Mouse (Mus musculus) heart, adult 9 months (tissue): ENCODE data around the gene Gm43064.
"Not testable (repeated sequence)": the region's sequence is repeated elsewhere in the genome, so short reads cannot be mapped to it uniquely, and the experiment has no call there.

Source experiments
- DNase-seq, 2 experiments: peaks; one replicate each; pipeline ENCODE4 v3.0.0; 2022; ENCODE audit warnings: low spot score in 2 of 2

Gene Gm43064

GRCm38 (mm10) chr3:103799507-103799906 is 9.9 kb upstream of the Gm43064 start:
- no peak for DNase-seq

DNA sequence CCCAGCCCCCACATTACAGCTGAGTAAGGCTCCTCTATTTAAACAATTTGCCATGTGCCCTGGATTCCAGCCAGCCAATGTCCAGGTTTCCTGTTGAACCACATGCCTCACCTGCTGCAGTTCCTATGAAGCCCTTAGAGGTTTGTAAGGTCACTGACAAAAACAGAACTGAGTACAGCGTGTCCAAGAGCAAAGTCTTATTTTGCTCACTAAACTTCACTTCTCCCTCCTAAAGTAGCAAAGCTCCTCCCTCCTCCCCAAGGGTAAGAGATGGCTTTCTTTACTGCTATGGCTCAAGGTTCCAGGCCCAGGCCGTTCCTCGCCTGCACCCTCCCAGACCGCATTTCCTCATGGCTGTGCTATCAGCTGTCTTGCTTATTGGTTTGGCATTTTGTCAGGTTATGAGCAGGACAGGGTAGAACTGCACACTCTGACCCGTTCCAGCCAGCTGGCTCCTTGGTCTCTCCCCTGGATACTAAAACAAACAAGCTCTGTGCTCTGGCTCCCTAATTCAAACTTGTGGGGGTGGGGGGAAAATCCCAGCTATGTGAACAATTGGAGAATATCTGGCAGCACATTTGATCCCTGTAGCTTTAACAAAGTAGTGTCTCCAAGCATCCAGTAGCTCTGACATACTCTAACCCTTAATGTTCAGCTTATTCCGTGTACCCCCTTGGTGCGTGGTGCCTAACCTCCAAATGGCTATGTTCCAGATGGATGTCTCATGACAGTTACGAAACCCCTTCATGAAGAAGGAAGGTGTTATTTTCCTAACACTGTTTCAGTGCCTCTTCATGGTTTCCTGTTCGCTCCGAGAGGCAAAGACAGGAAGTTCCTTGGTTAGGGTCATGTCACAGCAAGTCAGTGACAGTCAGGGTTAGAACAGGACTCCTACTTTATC is 7.5 kb upstream of the Gm43064 start:
- DNase-seq, result peak; percentile 93 to 96

GRCm38 (mm10) chr3:103802861-103803260 is 6.5 kb upstream of the Gm43064 start:
- DNase-seq, result peak; percentile 18 to 22

DNA sequence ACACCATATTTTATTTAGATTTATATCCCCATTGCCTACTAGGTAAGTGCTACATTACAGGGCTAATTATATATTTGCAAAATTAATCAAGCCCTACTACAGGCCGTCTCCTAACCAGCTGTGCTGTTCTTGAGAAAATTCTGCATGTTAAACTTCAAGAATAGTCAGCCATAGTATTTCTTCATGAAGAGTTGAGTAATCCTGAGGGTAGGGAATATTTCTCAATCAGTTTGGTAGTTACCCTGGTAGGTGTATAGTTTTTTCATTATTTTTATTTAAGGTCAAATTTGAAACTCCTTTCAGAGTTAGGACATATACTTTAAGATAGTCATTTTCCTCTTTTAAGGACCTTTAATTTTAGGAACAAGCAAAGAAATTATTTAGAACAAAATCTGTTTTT is 3.7 kb upstream of the Gm43064 start:
- no peak for DNase-seq

DNA sequence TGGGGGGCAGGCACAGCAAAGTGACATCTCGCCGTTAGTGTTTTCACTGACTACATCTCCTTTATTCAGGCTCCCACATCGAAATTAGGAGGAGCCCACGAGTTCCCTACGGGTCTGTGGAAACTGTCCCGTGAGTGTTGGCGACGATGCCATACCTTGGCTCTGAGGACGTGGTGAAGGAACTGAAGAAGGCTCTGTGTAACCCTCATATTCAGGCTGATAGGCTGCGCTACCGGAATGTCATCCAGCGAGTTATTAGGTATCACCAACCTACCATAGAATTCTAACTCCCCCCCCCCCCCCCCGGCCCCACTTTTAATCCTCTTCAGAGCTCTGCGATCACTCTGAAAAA is 402 bp downstream of the Gm43064 start:
- no peak for DNase-seq

DNA sequence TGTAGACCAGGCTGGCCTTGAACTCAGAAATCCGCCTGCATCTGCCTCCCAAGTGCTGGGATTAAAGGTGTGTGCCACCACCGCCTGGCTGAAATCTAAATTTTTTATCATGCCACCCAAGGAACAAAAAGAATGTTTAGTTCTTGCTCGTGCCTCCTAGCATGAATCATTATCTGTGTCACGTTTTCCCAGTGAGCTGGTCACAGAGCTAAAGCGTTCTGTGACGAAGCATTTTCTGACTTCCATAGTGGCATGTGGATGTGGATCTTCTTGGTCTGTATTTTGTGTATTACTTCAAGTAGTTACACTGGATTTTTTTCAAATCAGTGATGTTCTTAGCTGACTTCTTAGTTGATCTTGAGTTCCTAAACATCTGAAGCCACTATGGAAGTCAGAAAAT is 1.6 kb downstream of the Gm43064 start:
- no peak for DNase-seq

- DNase-seq, result no peak
Observed at GRCm38 (mm10) chr3:103827548-103827947, 18.2 kb downstream of the Gm43064 start.

DNA sequence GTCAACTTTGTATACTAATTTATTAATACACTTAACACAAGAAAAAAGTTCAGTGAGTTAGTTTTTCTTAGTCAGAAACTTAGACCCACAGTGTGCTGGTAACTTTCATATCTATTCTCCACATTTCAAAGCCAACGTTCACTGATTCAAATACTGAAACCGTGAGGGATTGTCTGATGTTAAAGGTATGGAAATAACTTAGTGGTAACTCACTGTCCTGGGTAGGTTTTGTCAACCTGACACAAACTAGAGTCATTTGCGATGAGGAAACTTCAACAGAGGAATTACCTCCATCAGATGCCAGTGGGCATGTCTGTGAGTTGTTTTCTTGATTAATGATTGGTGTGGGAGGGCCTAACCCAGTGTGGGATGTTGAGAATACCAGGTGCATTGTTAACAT is 19.7 kb downstream of the Gm43064 start:
- DNase-seq, result no peak

DNA sequence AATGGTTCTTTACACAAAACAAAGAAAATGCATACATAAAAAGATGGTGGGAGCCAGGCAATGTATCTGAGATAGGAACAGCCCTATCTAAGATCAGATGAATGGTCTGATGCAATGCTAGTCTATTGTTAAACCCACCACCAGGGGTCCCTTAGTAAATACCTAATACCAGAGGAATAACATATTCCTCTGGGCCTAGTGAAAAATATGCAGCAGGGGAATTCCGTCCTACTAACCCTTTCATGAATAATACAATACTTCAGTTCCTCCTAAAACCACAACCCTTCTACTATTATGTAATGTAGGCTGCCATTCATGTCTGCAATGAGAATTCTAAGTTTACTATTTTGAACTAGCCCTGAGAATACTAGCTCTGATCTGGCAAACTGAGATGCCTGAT is 21.3 kb downstream of the Gm43064 start:
- not testable (repeated sequence) for DNase-seq

DNA sequence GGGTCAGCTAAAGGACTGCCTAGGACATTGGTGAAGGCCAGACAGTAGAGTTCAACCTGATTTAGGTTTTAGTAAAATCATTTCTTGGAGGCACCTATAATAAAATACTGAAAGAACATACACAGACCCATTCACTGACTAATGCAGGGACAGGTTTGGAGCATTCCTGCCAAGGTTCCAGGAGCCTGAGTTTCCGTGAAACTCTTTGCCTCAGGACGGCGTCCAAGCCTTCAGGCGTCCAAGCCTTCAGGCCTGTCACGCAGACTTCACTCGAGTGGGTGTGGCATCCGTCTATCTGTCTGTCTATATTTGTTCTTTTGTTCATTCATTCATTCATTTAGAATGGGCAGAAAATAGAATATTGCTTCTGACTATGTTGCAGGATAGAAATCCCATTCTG is 21.8 kb downstream of the Gm43064 start:
- DNase-seq, result no peak

- no peak for DNase-seq
Observed at GRCm38 (mm10) chr3:103832426-103832825, 23.1 kb downstream of the Gm43064 start, which contains the start of gene Bcl2l15. Gene Bcl2l15 (plus strand): TSS chr3:103832601.

DNA sequence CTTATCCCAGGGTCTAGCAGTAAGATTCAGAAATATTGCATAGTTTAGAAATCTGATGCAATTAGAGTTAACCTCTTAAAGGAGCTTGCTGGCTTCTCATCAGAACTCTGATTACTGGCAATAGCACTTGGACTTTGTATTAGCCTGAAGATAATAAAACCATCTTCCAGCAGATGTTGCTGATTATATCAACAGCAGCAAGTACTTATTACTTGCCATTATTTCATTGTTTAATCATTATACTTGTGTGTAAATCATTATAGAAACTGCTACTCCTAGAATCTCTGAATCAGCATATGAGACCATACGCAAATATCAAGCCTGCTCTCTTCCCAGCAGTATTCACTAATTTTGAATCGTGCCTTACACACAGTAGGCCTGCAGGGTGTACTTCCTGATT is 24.6 kb downstream of the Gm43064 start:
- DNase-seq, result no peak

GRCm38 (mm10) chr3:103835272-103835950 is 26.0 kb downstream of the Gm43064 start:
- no peak for DNase-seq

DNA sequence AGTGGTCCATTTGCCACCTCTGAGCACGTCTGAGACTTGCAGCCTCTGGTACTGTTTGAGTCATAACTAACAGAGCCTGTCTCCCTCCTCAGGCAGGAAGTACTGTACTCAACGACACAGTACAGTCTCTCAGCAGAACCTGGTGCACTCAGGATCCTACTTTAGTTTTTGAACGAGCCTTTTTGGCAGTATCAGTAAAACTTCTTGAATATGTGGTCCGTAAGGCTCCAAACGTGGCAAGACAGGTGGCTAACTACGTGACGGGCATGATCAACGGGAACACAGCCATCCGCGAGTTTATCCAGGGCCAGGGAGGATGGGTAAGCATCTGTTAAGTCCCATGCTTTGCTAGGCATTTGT is 26.6 kb downstream of the Gm43064 start:
- no peak for DNase-seq

DNA sequence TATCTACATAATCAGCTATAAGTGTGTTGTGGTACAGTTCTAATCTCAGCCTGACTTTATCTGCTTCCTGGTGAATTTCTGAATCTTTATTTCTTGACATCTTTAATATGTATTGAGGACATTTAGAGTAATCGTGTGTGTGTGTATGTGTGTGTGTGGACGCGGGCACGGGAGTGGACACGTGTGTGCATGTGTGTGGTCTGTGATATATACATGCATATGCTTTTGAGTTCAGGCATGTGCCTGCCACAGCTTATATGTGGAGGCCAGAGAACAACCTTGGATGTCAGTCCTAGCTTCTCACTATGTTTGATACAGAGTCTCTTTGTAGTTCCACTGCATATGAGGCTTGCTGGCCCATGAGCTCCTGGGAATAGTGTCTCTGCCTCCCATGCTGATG is 27.1 kb downstream of the Gm43064 start:
- no peak for DNase-seq

GRCm38 (mm10) chr3:103839711-103840110 is 30.3 kb downstream of the Gm43064 start:
- DNase-seq, result no peak

- DNase-seq, result not testable (repeated sequence)
Observed at GRCm38 (mm10) chr3:103840195-103840594, 30.8 kb downstream of the Gm43064 start.

DNA sequence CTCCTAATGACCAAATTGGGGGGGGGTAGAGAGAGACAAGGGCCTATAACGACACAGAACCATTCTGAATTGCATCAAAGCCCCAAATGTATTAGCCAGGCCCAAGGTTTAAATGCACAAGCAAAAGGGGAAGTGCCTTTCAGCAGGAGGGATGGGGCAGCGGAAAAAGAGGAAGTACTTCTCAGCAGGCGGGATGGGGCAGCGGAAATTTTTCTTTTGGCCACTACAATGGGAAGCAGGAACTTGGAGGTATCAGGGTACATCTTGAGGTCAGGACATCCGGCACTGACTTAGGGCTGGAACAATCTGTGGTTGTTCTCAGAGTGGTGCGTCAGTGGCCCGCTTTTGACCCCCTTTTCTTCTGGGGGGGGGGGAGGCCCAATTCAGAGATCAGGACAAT is 31.6 kb downstream of the Gm43064 start:
- DNase-seq, result not testable (repeated sequence)

DNA sequence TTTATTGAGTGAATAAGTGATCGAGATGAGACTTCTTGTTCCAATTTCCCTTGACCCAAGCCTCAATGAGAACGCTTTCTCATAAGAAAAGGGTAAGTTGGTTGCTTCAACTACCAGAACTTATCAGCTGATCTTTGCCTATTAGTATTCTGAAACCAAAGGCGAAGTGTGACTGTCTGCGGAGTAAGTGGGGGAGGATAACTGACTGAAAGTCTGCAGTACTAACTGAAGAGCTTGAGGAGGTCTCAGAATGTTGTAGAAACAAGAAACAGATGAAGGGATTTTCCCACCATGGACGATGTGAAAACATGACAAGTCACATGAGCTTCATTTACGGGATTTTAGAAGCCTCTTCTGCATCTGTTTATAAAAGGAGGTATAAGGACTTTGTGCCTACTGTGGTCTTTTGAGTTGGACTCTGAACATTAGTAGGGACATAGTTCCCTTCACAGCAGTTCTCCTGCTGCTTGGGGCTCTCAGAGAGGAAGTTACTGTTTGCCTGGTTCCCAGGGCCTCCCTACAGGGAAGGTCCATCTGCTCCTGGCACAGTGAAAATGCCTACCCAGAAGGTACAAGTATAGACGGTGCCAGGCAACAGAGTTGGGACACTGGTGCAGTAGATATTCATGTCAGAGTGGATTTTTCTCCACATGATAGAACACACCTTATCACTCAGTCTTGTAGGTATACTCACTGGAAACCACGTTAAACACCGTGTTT is 41.4 kb downstream of the Gm43064 start:
- DNase-seq, result no peak

DNA sequence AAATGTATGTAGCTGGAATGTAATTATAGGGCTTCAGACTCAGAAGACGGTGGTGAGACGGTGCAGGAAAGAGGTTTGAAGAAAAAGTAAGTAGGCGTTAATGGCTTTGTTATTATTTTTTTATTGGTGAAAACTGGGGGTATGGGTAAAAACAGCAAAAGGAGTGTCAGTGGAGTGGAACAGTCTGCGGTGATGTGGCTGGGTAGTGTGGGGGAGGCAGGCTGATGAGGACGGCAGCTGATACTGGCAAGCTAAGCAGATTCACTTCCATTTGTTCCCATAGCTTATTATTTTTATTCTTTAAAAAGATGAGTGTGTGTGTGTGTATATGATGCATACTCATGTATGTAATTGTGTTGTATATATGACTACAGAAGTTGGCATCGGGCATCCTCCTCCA is 42.1 kb downstream of the Gm43064 start:
- no peak for DNase-seq

DNA sequence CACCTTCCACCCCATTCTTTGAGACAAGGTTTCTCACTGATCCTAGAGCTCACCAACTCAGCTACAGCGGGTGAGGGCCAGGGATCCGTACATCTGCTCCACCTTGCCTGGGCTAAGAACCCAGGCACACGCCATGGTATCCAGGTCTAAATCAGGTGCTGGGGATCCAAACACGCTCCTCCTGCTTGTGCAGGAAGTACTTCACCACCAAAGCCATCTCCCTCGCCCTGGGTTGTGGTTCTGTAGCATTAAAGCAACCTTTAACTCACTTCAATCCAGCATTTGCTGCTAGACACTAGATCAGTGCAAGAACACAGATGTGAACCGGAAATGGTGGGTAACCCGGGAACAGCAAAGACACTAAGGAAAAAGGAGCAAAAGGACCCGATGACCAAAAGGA is 42.5 kb downstream of the Gm43064 start:
- DNase-seq, result no peak

- peak in 1 of 2 experiments; percentile 16 for DNase-seq
Observed at GRCm38 (mm10) chr3:103852565-103853299, 43.4 kb downstream of the Gm43064 start.
